Mouse (Mus musculus) heart, embryonic 10.5 days (tissue): ENCODE results near the gene Orc5. TPM values are rescaled to one million over a fixed set of nuclear protein-coding genes. Genes with fewer than 3 reads are reported as not detected.
"Not testable (repeated sequence)": the region's sequence is repeated elsewhere in the genome, so short reads cannot be mapped to it uniquely, and the experiment has no call there.

Source experiments
- DNase-seq: peaks from one replicate; pipeline ENCODE4 v3.0.0-alpha.2; 2017; ENCODE audit warnings: low spot score
- H3K27ac ChIP-seq: fragments of 300-500 bp; sonication (generic); 2 replicates; pipeline ENCODE4 v1.5.1; 2016; ENCODE audit warnings: mild to moderate bottlenecking
- H3K27me3 ChIP-seq: fragments of 300-500 bp; sonication (generic); 2 replicates; pipeline ENCODE4 v1.6.1; 2016; ENCODE audit warnings: mild to moderate bottlenecking; ENCODE audit not compliant: poor library complexity, insufficient read depth, severe bottlenecking
- H3K36me3 ChIP-seq: fragments of 300-500 bp; sonication (generic); 2 replicates; pipeline ENCODE4 v1.6.1; 2016; ENCODE audit warnings: mild to moderate bottlenecking, moderate library complexity
- H3K4me1 ChIP-seq: fragments of 300-500 bp; sonication (generic); 2 replicates; pipeline ENCODE4 v1.6.1; 2016; ENCODE audit warnings: mild to moderate bottlenecking
- H3K4me3 ChIP-seq: fragments of 300-500 bp; sonication (generic); 2 replicates; pipeline ENCODE4 v1.5.1; 2016; ENCODE audit warnings: mild to moderate bottlenecking, moderate library complexity
- H3K9me3 ChIP-seq: fragments of 300-500 bp; sonication (generic); 2 replicates; pipeline ENCODE4 v1.6.1; 2016; ENCODE audit warnings: mild to moderate bottlenecking, moderate library complexity
- WGBS: fragments of 180-500 bp; shearing (Covaris S2); methylation state at CpG from one replicate; pipeline ENCODE4 v1.1.7; 2016; 5-methylcytosine and 5-hydroxymethylcytosine counted together
- polyA plus RNA-seq: library from polyadenylated mRNA; unstranded; fragments of >200 nt; fragmentation: Nextera tagmentation; extraction: Ambion mirVana; gene quantifications from 2 replicates; pipeline ENCODE4 v1.2.1, GENCODE M21; 2016

Orc5 gene
- polyA plus RNA-seq, 1 experiment from 2014 or later = 43.6 TPM

DNA sequence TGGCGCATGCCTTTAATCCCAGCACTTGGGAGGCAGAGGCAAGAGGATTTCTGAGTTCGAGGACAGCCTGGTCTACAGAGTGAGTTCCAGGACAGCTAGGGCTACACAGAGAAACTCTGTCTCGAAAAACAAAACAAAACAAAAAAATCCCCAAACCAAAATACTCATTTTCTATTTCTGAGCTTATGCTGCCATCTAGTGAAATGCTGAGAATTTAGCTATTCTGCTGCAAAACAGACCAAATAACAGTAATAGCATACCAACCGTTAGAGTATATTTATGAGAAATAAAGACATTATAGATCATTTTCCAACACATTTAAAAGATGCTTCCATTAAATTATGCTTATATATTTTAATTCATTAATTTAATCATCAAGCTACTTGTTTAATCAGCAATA lies 34.5 kb downstream of the Orc5 start:
- H3K4me1 ChIP-seq, H3K4me3 ChIP-seq, H3K9me3 ChIP-seq, H3K27ac ChIP-seq, DNase-seq, H3K27me3 ChIP-seq: not testable (repeated sequence)
- H3K36me3 ChIP-seq = peaks cover 27% of the 10 kb centered on the region
- 86% methylated on average over 4 of the region's 4 CpGs for WGBS

DNA sequence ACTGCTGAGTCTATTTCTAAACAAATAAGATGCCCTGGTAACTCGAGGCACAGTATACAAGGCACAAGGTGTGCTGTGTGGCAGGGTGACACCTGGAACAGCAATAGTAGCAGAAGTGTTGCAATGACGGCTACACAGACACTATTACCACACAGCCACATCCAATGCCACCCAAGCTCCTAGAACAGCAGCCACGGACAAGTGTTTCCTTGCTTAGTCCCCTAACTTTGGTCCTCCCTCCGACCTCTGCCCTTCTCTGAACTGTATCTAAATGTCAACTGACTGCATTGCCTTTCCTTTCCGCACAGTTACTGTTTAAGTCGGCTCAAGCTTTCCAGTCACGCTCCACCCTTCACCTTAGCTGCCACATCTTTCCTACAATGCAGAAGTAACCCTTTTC lies 36.0 kb downstream of the Orc5 start:
- H3K4me3 ChIP-seq, DNase-seq, H3K9me3 ChIP-seq, H3K27ac ChIP-seq, H3K27me3 ChIP-seq, H3K4me1 ChIP-seq: not testable (repeated sequence)
- WGBS = no CpG with 5 or more reads among the region's 7 CpGs
- H3K36me3 ChIP-seq = peaks cover 17% of the 10 kb centered on the region

DNA sequence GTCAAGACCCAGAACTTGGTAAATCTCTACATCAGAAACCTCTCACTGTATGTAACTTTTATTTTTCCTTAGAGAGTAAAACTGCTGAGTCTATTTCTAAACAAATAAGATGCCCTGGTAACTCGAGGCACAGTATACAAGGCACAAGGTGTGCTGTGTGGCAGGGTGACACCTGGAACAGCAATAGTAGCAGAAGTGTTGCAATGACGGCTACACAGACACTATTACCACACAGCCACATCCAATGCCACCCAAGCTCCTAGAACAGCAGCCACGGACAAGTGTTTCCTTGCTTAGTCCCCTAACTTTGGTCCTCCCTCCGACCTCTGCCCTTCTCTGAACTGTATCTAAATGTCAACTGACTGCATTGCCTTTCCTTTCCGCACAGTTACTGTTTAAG lies 37.6 kb downstream of the Orc5 start:
- WGBS = no CpG with 5 or more reads among the region's 5 CpGs
- H3K9me3 ChIP-seq, H3K4me3 ChIP-seq, H3K27me3 ChIP-seq, H3K27ac ChIP-seq, H3K4me1 ChIP-seq, DNase-seq: not testable (repeated sequence)
- H3K36me3 ChIP-seq = peaks cover 13% of the 10 kb centered on the region

- Histone ChIP-seq H3K27me3 (no peaks in the 10 kb centered on the region), H3K27ac (no peak overlapping the region), H3K4me3 (no peak overlapping the region), H3K9me3 (no peaks in the 10 kb centered on the region), H3K36me3 (peaks cover 8% of the 10 kb centered on the region), H3K4me1 (no peaks in the 10 kb centered on the region)
- no peak for DNase-seq
- 81% methylated on average over 8 of the region's 8 CpGs for WGBS
Measured at GRCm38 (mm10) chr5:22511824-22512223, 38.4 kb downstream of the Orc5 start.

DNA sequence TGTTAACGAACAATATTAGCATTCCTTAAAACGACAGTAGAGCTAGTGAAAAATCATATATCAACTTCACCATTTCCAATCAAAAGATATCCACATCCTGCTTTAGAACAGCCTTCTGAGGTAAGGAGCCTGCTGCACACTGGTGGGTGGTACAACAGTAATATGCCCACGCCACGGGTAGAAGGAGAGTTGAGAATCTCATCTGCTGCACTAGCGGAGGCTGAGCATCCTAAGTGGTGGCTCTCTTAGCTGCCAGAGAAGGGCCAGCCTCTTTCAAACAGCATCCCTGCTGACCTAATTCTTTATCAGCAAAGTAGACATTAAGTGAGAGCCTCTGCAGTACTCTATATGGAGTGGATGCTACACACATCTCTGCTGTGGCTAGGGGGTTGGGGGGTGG lies 41.7 kb downstream of the Orc5 start:
- Histone ChIP-seq H3K36me3 (peaks cover 3% of the 10 kb centered on the region; the same call in 1 of the 2 replicates), H3K27ac (no peak overlapping the region), H3K4me1 (no peaks in the 10 kb centered on the region), H3K9me3 (no peaks in the 10 kb centered on the region), H3K4me3 (no peak overlapping the region), H3K27me3 (no peaks in the 10 kb centered on the region)
- 85% methylated on average over 5 of the region's 5 CpGs for WGBS
- no peak for DNase-seq

GRCm38 (mm10) chr5:22499437-22499836 lies 50.8 kb downstream of the Orc5 start:
- WGBS = 88% methylated on average over 5 of the region's 5 CpGs
- DNase-seq = no peak
- no peaks in the 10 kb centered on the region for H3K9me3 ChIP-seq
- H3K4me3 ChIP-seq = no peak overlapping the region
- no peaks in the 10 kb centered on the region for H3K4me1 ChIP-seq
- no peaks in the 10 kb centered on the region for H3K27me3 ChIP-seq
- H3K27ac ChIP-seq = no peak overlapping the region
- H3K36me3 ChIP-seq = peaks cover 23% of the 10 kb centered on the region

- Histone ChIP-seq H3K27ac (no peak overlapping the region), H3K4me1 (no peaks in the 10 kb centered on the region), H3K9me3 (no peaks in the 10 kb centered on the region), H3K4me3 (no peak overlapping the region), H3K27me3 (no peaks in the 10 kb centered on the region), H3K36me3 (0 out of 2 replicates have a peak, but pooled peaks cover 9% of the 10 kb centered on the region)
- no peak for DNase-seq
Measured at GRCm38 (mm10) chr5:22491088-22491487, 59.1 kb downstream of the Orc5 start.

DNA sequence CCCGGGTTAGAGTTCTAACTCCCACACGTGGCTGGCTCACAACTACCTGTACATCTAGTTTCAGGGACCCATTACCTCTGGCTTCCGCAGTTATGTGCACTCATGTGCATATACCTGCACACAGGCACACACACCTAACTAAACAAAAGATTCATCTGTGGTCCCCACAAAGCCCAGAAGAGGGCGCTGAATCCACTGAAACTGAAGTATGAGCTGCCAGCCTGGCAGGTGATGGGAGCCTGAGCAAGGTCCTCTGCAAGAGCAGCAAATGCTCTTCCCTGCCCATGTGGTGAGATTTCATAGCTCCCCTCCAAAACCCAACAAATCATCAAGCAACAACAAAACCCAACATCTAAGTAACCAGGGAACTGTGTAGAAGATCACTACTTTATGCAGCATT lies 61.1 kb downstream of the Orc5 start:
- no peak for DNase-seq

DNA sequence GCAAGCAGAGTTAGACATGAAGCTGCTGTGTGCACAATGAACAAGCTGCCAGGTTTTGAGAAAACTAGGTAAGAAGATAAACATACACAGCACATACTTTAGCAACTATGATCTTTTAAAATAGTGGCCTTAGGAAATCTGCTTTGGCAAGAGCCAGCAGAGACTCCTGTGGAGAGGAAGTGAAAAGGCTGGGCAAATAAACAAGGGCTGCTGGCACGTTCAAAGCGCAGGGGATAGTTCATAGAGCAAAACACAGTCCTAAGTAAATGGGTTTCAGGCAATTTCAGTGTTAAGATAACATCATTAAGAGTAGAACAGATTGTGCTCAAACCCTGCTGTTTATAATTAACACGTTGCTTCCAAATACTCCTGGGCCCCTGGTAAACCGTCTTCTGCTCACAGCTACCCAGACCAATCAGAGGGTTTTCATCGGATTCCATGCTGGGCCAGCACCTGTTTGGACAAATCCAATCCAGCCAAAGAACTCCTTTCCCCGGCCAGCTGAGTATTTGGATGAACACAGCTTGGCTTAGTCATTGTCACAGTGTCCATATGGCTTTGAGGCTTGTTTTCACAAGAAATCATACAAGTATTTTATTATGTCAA lies 63.5 kb downstream of the Orc5 start:
- no peak overlapping the region for H3K27ac ChIP-seq
- H3K36me3 ChIP-seq = peaks cover 16% of the 10 kb centered on the region; the same call in 1 of the 2 replicates
- no peaks in the 10 kb centered on the region for H3K4me1 ChIP-seq
- H3K9me3 ChIP-seq = no peaks in the 10 kb centered on the region
- no peak for DNase-seq
- WGBS = 66% methylated on average over 6 of the region's 6 CpGs
- H3K27me3 ChIP-seq = no peaks in the 10 kb centered on the region
- no peak overlapping the region for H3K4me3 ChIP-seq

More for the DNA sequence above, 61.1 kb downstream of the Orc5 start:
- peaks cover 16% of the 10 kb centered on the region; the same call in 1 of the 2 replicates for H3K36me3 ChIP-seq
- no peak overlapping the region for H3K27ac ChIP-seq
- H3K4me3 ChIP-seq = no peak overlapping the region
- H3K27me3 ChIP-seq = no peaks in the 10 kb centered on the region
- 70% methylated on average over 4 of the region's 4 CpGs for WGBS
- no peaks in the 10 kb centered on the region for H3K9me3 ChIP-seq
- H3K4me1 ChIP-seq = no peaks in the 10 kb centered on the region

DNA sequence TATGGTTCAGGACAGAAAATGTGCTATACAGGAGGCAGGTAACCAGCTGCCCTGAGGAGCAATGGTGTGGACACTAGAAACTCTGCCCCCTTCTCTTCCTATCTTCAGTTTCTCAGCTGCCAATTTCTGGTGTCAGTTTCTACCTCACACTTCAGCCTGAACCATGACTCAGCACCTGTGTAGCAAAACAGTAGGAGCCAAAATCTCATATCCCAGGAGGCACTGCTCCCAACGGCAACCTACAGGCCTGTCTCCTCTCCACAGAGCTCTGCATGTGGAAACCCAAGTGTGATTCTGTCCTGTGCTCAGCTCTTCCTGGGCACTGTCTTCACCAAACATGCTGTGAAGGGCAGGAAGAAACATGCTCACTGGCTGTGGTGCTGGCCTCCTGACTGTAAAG lies 64.5 kb downstream of the Orc5 start:
- Histone ChIP-seq H3K4me3 (no peak overlapping the region), H3K27ac (no peak overlapping the region), H3K27me3 (no peaks in the 10 kb centered on the region), H3K9me3 (no peaks in the 10 kb centered on the region), H3K4me1 (no peaks in the 10 kb centered on the region), H3K36me3 (peaks cover 16% of the 10 kb centered on the region; the same call in 1 of the 2 replicates)
- WGBS = 81% methylated on average over 1 of the region's 1 CpGs
- DNase-seq = no peak

DNA sequence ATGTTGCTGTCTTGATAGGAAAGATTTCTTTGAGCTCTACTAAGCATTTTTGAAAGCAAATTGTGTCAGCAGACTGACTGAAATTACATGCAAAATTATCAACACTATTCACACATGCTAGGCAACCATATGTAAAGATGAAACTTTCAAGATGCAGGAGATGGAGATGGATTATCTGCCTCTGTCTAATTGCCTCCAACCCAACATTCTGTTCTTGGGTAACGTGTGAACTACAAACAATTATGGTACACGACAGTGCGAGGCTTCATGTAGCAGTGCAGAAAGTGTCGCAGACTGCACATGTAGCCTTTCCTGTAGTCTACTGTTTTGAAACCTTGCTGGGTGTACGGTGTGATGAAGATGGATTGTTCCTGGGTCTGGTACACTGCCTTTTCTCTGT lies 67.7 kb downstream of the Orc5 start:
- no peaks in the 10 kb centered on the region for H3K4me1 ChIP-seq
- H3K36me3 ChIP-seq = peaks cover 9% of the 10 kb centered on the region; the same call in 1 of the 2 replicates
- no peak overlapping the region for H3K27ac ChIP-seq
- no peaks in the 10 kb centered on the region for H3K9me3 ChIP-seq
- no peak for DNase-seq
- 89% methylated on average over 5 of the region's 5 CpGs for WGBS
- no peaks in the 10 kb centered on the region for H3K27me3 ChIP-seq
- no peak overlapping the region for H3K4me3 ChIP-seq

- H3K4me1 ChIP-seq, H3K27me3 ChIP-seq, H3K9me3 ChIP-seq, H3K4me3 ChIP-seq, H3K27ac ChIP-seq, H3K36me3 ChIP-seq, DNase-seq: not testable (repeated sequence)
- 84% methylated on average over 7 of the region's 11 CpGs for WGBS
Measured at GRCm38 (mm10) chr5:22472445-22472844, 77.8 kb downstream of the Orc5 start.

DNA sequence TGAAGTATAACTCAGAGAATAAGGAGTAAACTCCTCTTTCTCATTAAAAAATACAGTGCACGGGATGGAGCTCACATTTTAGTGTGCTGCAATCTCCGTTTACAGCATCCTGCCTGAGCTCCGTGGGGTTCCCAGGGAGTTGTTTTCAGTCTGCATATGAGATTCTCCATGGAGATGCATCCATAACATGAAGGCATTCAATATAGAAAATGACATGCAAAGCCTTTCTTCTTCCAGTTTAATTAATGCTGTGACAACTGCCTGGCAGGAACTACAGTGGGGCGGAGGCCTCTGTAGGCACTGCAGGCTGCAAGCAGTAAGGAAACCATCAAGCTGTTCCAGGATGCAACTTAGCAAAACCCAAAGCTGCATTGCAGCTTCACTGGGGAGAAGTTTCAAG lies 79.0 kb downstream of the Orc5 start:
- no peaks in the 10 kb centered on the region for H3K4me1 ChIP-seq
- WGBS = 81% methylated on average over 4 of the region's 4 CpGs
- H3K27me3 ChIP-seq = no peaks in the 10 kb centered on the region
- no peak overlapping the region for H3K4me3 ChIP-seq
- H3K9me3 ChIP-seq = no peaks in the 10 kb centered on the region
- DNase-seq = no peak
- no peak overlapping the region for H3K27ac ChIP-seq
- no peaks in the 10 kb centered on the region for H3K36me3 ChIP-seq
